Mouse (Mus musculus): Measurements from ENCODE around the gene Tnk1.

The Tnk1 gene

GRCm38 (mm10) chr11:69803328-69803727, 55.2 kb downstream of the Tnk1 start:
- DNase-seq (ENCODE audit: low spot score) = no peak

GRCm38 (mm10) chr11:69802648-69803105, 55.9 kb downstream of the Tnk1 start:
- no peak for DNase-seq (ENCODE audit: low spot score)

GRCm38 (mm10) chr11:69801379-69801977, 57.1 kb downstream of the Tnk1 start, which contains the start of gene Fgf11:
TSS of gene Fgf11 (minus strand) at chr11:69801857.
- no peak for DNase-seq (ENCODE audit: low spot score)

Data from left cerebral cortex, adult 11 months (tissue).